Mouse (Mus musculus) C2C12 (cell line): ENCODE measurements around the gene BC035947.
A peak's percentile ranks its signal among the peaks of the same experiment; 100 is the strongest.

Source experiments
- CTCF ChIP-seq: IDR thresholded peaks from one replicate; pipeline ENCODE4 v1.5.1; 2011; ENCODE audit not compliant: control insufficient read depth, insufficient read depth, insufficient read length
- MAX ChIP-seq: IDR thresholded peaks from one replicate; pipeline ENCODE4 v1.6.1; 2011; ENCODE audit warnings: mild to moderate bottlenecking, control low read depth
- MYOG ChIP-seq: IDR thresholded peaks from one replicate; pipeline ENCODE4 v1.6.1; 2011; ENCODE audit not compliant: control insufficient read depth, insufficient read length; ENCODE audit errors: extremely low read depth

DNA sequence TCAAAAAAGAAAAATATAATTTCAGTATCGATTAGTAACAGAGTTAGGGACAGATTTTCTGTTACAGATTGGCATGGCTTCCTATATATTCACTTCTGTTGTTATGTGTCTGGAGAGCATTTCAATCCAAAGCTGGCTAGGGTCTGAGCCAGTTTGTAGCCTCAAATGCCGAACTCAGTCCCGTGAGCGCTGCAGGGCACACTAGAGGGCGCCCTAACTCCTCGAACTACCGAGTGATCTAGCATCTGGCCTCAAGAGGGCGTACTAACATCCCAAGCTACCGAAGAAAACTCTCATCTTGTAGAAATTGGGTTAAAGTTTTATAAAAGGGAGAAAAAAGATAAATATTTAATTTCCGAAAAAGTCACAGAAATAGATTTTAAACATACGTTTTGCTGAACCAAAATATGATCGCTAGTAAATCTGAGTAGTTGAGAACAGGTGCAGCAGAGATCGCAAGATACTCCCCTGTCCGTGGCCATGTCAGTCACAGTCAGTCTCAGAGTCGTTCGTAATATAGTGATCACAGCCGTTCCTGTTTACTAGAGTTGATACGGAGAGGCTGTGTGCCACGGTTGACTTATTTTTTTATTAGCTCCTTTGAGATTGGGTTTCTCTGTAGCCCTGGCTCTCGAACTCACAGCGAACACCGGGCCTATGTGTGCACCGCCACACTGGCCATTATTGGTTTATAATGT is 13.4 kb upstream of the BC035947 start:
- TF ChIP-seq CTCF (peak; percentile 98), MAX (no peak), MYOG (no peak)
